Comparison of ENCODE assay signal across 17 mouse cellular contexts in the genomic region with DNA sequence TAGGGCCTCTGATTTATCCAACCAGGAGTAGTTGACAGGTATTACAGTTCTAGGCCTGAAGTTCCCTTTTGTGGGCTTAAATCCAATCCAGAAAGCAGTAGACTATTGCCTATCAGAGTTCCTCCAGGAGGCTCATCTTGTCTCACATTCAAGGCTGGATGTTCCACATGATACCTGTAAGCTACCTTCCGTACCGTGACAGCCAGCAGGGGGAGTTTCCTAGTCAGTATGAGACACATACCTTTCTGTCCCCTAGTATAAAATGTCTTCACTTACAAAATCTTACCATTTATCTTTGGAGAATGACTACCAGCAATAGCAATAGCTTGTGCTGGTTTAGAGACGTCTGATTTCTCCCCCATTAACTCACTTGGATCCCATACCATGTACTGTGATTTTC. TPM values are rescaled to one million over a fixed set of nuclear protein-coding genes. Genes with fewer than 3 reads are reported as not detected.
"Had no signal": no experiment of that assay in that cellular context is flagged by ENCODE, and none has a peak within 500 bp of the region (broad histone marks: within the 10 kb centered on the region; RNA-seq: fewer than 3 reads in every experiment).

No protein-coding gene starts in this region.

- H3K36me3 ChIP-seq: limb, embryonic 12.5 days; liver, embryonic 13.5 days; lung, embryonic 15.5 days; midbrain, embryonic 13.5 days had no signal

- H3K9me3 ChIP-seq: limb, embryonic 12.5 days; liver, embryonic 13.5 days; lung, embryonic 15.5 days; megakaryocyte, embryonic 14.5 days; midbrain, embryonic 13.5 days had no signal

- H3K27ac ChIP-seq: limb, embryonic 12.5 days; liver, embryonic 13.5 days; lung, embryonic 15.5 days; macrophage; midbrain, embryonic 13.5 days; stomach, postnatal 0 days had no signal

- DNase-seq: layer of hippocampus, postnatal 36 days; liver; liver, embryonic 13.5 days; liver, postnatal 0 days; lung, postnatal 14 days; right cerebral cortex, adult 18-20 months; right cerebral cortex, postnatal 25 days; thymus, postnatal 25 days had no signal

- ATAC-seq: intestine, embryonic 16.5 days; liver, postnatal 0 days; midbrain, embryonic 13.5 days had no signal

- H3K9ac ChIP-seq: limb, embryonic 12.5 days; liver, embryonic 13.5 days; liver, postnatal 0 days; lung, embryonic 15.5 days; midbrain, embryonic 13.5 days had no signal

- H3K27me3 ChIP-seq: limb, embryonic 12.5 days; liver, embryonic 13.5 days; lung, embryonic 15.5 days; megakaryocyte, embryonic 14.5 days; midbrain, embryonic 13.5 days had no signal

- H3K4me2 ChIP-seq: limb, embryonic 12.5 days; liver, embryonic 13.5 days; lung, embryonic 15.5 days; midbrain, embryonic 13.5 days had no signal

- H3K4me1 ChIP-seq: limb, embryonic 12.5 days; liver, embryonic 13.5 days; lung, embryonic 15.5 days; megakaryocyte, embryonic 14.5 days; midbrain, embryonic 13.5 days had no signal

- H3K4me3 ChIP-seq: limb, embryonic 12.5 days; liver, embryonic 13.5 days; lung, embryonic 15.5 days; megakaryocyte, embryonic 14.5 days; midbrain, embryonic 13.5 days had no signal

RNA-seq across cellular contexts. Expression of gene Gpc5, which starts 56.8 kb away (rescaled TPM):
- polyA plus RNA-seq: large intestine, adult 2 months; liver, postnatal 0 days; macrophage; small intestine, adult 2 months had no signal
